Mouse (Mus musculus): ENCODE measurements at regions not wholly inside any gene's neighbourhood (a gene's known extent, or its start where the extent isn't known, plus 50 kb on each side); places are given as distances from the start of the nearest gene placed in this dataset.

- no peaks in the 10 kb centered on the region for H3K9me3 ChIP-seq (replicated peaks; ENCODE audit: low read length)
- H3K4me3 ChIP-seq (replicated peaks in 1 of 3; ENCODE audit: low read depth in 2 of 3, low read length in 2 of 3, poor library complexity in 1 of 3) = no peak overlapping the region
- H3K79me2 ChIP-seq (replicated peaks; ENCODE audit: control insufficient read depth, extremely low read depth, insufficient read depth, poor library complexity, severe bottlenecking) = no peaks in the 10 kb centered on the region
- DNase-seq (ENCODE audit: extremely low read depth) = no peak
- no peaks in the 10 kb centered on the region for H3K27me3 ChIP-seq (replicated peaks)
- in situ Hi-C loops (cut with MboI; ENCODE audit: low pct_ligation_motif_present, low pct_unique_long_range_greater_than_20kb, low sequenced_read_pairs) = no loop called here
- TF ChIP-seq PAX5 (IDR thresholded peaks at IDR 0.05; ENCODE audit: low read length) = no peak
- TF ChIP-seq CTCF (conservative IDR thresholded peaks at IDR 0.05 in 1 of 2, IDR thresholded peaks at IDR 0.05 in 1 of 2; ENCODE audit: low read depth in 2 of 2, low read length in 2 of 2) = no peak
- no peak for TF ChIP-seq ELF1 (IDR thresholded peaks at IDR 0.05; ENCODE audit: low read depth, low read length)
- no peak overlapping the region for H3K4me2 ChIP-seq (ENCODE audit: insufficient read depth, low read depth, poor library complexity, severe bottlenecking)
- no peak overlapping the region for H3K9ac ChIP-seq (ENCODE audit: insufficient read depth, low read depth)
- H3K27ac ChIP-seq (ENCODE audit: insufficient read depth, low read depth) = no peak overlapping the region
- no peaks in the 10 kb centered on the region for H3K36me3 ChIP-seq (replicated peaks in 1 of 2; ENCODE audit: control insufficient read depth in 1 of 2, insufficient read depth in 1 of 2, low read length in 1 of 2)
- no peaks in the 10 kb centered on the region for H3K4me1 ChIP-seq (ENCODE audit: control insufficient read depth in 1 of 2, insufficient read depth in 2 of 2)
- dilution Hi-C loops (cut with MboI; ENCODE audit: extremely low pct_ligation_motif_present, extremely low pct_unique_long_range_greater_than_20kb, low sequenced_read_pairs) = no loop called here
Observed at GRCm38 (mm10) chr12:68758263-68759020, 400.5 kb downstream of the Rps29 start.

GRCm38 (mm10) chr12:68728882-68729281 is 430.1 kb downstream of the Rps29 start:
- no peaks in the 10 kb centered on the region for H3K79me2 ChIP-seq (replicated peaks; ENCODE audit: control insufficient read depth, extremely low read depth, insufficient read depth, poor library complexity, severe bottlenecking)
- TF ChIP-seq POLR2A (IDR thresholded peaks at IDR 0.05; ENCODE audit: low read depth, low read length) = no peak
- no peak for TF ChIP-seq MAX (IDR thresholded peaks at IDR 0.05; ENCODE audit: low read length)
- no peak for TF ChIP-seq MEF2A (IDR thresholded peaks at IDR 0.05; ENCODE audit: borderline replicate concordance, low read depth, low read length)
- TF ChIP-seq GABPA (IDR thresholded peaks at IDR 0.05; ENCODE audit: insufficient replicate concordance, low read depth, low read length) = no peak
- TF ChIP-seq HCFC1 (IDR thresholded peaks at IDR 0.05; ENCODE audit: low read depth, low read length) = no peak
- TF ChIP-seq MAZ (IDR thresholded peaks at IDR 0.05; ENCODE audit: low read depth, low read length) = no peak
- no peak for TF ChIP-seq UBTF (IDR thresholded peaks at IDR 0.05; ENCODE audit: low read depth, low read length)
- TF ChIP-seq NELFE (IDR thresholded peaks at IDR 0.05; ENCODE audit: low read depth, low read length) = no peak
- no peak for TF ChIP-seq E2F4 (IDR thresholded peaks at IDR 0.05; ENCODE audit: insufficient replicate concordance, low read depth, low read length)
- TF ChIP-seq ZC3H11A (IDR thresholded peaks at IDR 0.05; ENCODE audit: low read depth, low read length) = no peak
- TF ChIP-seq IRF4 (IDR thresholded peaks at IDR 0.05; ENCODE audit: low read depth, low read length) = no peak
- TF ChIP-seq JUND (conservative IDR thresholded peaks at IDR 0.05; ENCODE audit: low read depth, low read length) = no peak
- no peak for TF ChIP-seq CHD1 (IDR thresholded peaks at IDR 0.05; ENCODE audit: low read depth, low read length)
- TF ChIP-seq JUN (IDR thresholded peaks at IDR 0.05; ENCODE audit: insufficient read depth, low read depth, low read length) = no peak
- no peak for TF ChIP-seq MAFK (IDR thresholded peaks at IDR 0.05; ENCODE audit: insufficient replicate concordance, low read length)
- TF ChIP-seq KAT2A (IDR thresholded peaks at IDR 0.05; ENCODE audit: insufficient replicate concordance, low read length) = no peak
- no peak for TF ChIP-seq USF1 (IDR thresholded peaks at IDR 0.05; ENCODE audit: low read depth, low read length)
- TF ChIP-seq RCOR1 (conservative IDR thresholded peaks at IDR 0.05; ENCODE audit: low read depth, low read length) = no peak
- TF ChIP-seq MYC (IDR thresholded peaks at IDR 0.05; ENCODE audit: low read depth, low read length) = no peak
- no peaks in the 10 kb centered on the region for H3K36me3 ChIP-seq (replicated peaks in 1 of 2; ENCODE audit: control insufficient read depth in 1 of 2, insufficient read depth in 1 of 2, low read length in 1 of 2)
- no peak overlapping the region for H3K4me2 ChIP-seq (ENCODE audit: insufficient read depth, low read depth, poor library complexity, severe bottlenecking)
- H3K9ac ChIP-seq (ENCODE audit: insufficient read depth, low read depth) = no peak overlapping the region
- H3K27ac ChIP-seq (ENCODE audit: insufficient read depth, low read depth) = no peak overlapping the region
- no peaks in the 10 kb centered on the region for H3K27me3 ChIP-seq (replicated peaks)
- H3K4me3 ChIP-seq (replicated peaks in 1 of 3; ENCODE audit: low read depth in 2 of 3, low read length in 2 of 3, poor library complexity in 1 of 3) = no peak overlapping the region
- H3K9me3 ChIP-seq (replicated peaks; ENCODE audit: low read length) = no peaks in the 10 kb centered on the region
- in situ Hi-C loops (cut with MboI; ENCODE audit: low pct_ligation_motif_present, low pct_unique_long_range_greater_than_20kb, low sequenced_read_pairs) = no loop called here
- H3K4me1 ChIP-seq (ENCODE audit: control insufficient read depth in 1 of 2, insufficient read depth in 2 of 2) = no peaks in the 10 kb centered on the region
- DNase-seq (ENCODE audit: extremely low read depth) = no peak
- dilution Hi-C loops (cut with MboI; ENCODE audit: extremely low pct_ligation_motif_present, extremely low pct_unique_long_range_greater_than_20kb, low sequenced_read_pairs) = no loop called here
